Comparison of ENCODE assay signal across 13 mouse cellular contexts in genomic region chr4:124130946-124131345, GRCm38 (mm10).
DNase-seq lines count a peak whose midpoint lies in the region; ATAC-seq and TF ChIP-seq lines count a peak whose summit lies in the region.
"Had no signal": no experiment of that assay in that cellular context is flagged by ENCODE, and none has a peak within 500 bp of the region (broad histone marks: within the 10 kb centered on the region; RNA-seq: fewer than 3 reads in every experiment).

No protein-coding gene starts in this region.

- TF ChIP-seq POLR2A in heart, adult 2 months (IDR thresholded peaks at IDR 0.05; ENCODE audit: insufficient read depth, low read depth, low read length) = no peak
- TF ChIP-seq POLR2A in lung, adult 2 months (IDR thresholded peaks at IDR 0.05; ENCODE audit: borderline replicate concordance, extremely low read depth, low read depth, low read length) = no peak

- no peaks in the 10 kb centered on the region for H3K79me2 ChIP-seq in heart, adult 2 months (replicated peaks; ENCODE audit: control insufficient read depth, insufficient read depth, low read length)

- no peak overlapping the region for H3K4me3 ChIP-seq in heart, adult 2 months
- no peak overlapping the region for H3K4me3 ChIP-seq in lung, embryonic 14.5 days (ENCODE audit: low read depth, low read length)
- H3K4me3 ChIP-seq in lung, adult 2 months (replicated peaks; ENCODE audit: extremely low read depth, low read depth, low read length) = no peak overlapping the region
- no peak overlapping the region for H3K4me3 ChIP-seq in ES-E14 (ENCODE audit: insufficient read depth in 1 of 2, low read depth in 1 of 2, low read length in 2 of 2, poor library complexity in 1 of 2, severe bottlenecking in 1 of 2)
- H3K4me3 ChIP-seq in midbrain, embryonic 15.5 days = no peak overlapping the region
- H3K4me3 ChIP-seq: limb, embryonic 10.5 days had no signal

- H3K36me3 ChIP-seq in heart, adult 2 months (ENCODE audit: control insufficient read depth, insufficient read depth, low read length) = no peaks in the 10 kb centered on the region
- H3K36me3 ChIP-seq in lung, embryonic 14.5 days (ENCODE audit: insufficient read depth) = no peaks in the 10 kb centered on the region
- no peaks in the 10 kb centered on the region for H3K36me3 ChIP-seq in ES-E14 (ENCODE audit: control insufficient read depth, insufficient read depth, low read length, poor library complexity, severe bottlenecking)
- no peaks in the 10 kb centered on the region for H3K36me3 ChIP-seq in splenic B cell, adult 2 months (ENCODE audit: control insufficient read depth, insufficient read depth, low read length, poor library complexity, severe bottlenecking)
- H3K36me3 ChIP-seq in midbrain, embryonic 15.5 days (replicated peaks) = no peaks in the 10 kb centered on the region
- H3K36me3 ChIP-seq: limb, embryonic 10.5 days had no signal

- H3K4me2 ChIP-seq in lung, embryonic 14.5 days = no peak overlapping the region
- H3K4me2 ChIP-seq in midbrain, embryonic 15.5 days = no peak overlapping the region
- H3K4me2 ChIP-seq: midbrain, embryonic 11.5 days had no signal

- no peaks in the 10 kb centered on the region for H3K27me3 ChIP-seq in heart, adult 2 months (ENCODE audit: control insufficient read depth, insufficient read depth, low read length)
- no peaks in the 10 kb centered on the region for H3K27me3 ChIP-seq in lung, embryonic 14.5 days (ENCODE audit: insufficient read depth, low read length)
- no peaks in the 10 kb centered on the region for H3K27me3 ChIP-seq in splenic B cell, adult 2 months (ENCODE audit: control insufficient read depth, insufficient read depth, low read length, poor library complexity, severe bottlenecking)
- H3K27me3 ChIP-seq in midbrain, embryonic 15.5 days (replicated peaks) = no peaks in the 10 kb centered on the region

- H3K27ac ChIP-seq in heart, adult 2 months = no peak overlapping the region
- no peak overlapping the region for H3K27ac ChIP-seq in lung, embryonic 14.5 days (ENCODE audit: low read depth)
- H3K27ac ChIP-seq in ES-E14 (ENCODE audit: insufficient read depth, low read depth, low read length, poor library complexity, severe bottlenecking) = no peak overlapping the region
- no peak overlapping the region for H3K27ac ChIP-seq in midbrain, embryonic 15.5 days
- H3K27ac ChIP-seq: limb, embryonic 10.5 days had no signal

- H3K9me3 ChIP-seq in lung, embryonic 14.5 days (ENCODE audit: low read depth, low read length) = no peaks in the 10 kb centered on the region
- no peaks in the 10 kb centered on the region for H3K9me3 ChIP-seq in ES-E14 (ENCODE audit: control insufficient read depth, insufficient read depth, low read depth, low read length)
- no peaks in the 10 kb centered on the region for H3K9me3 ChIP-seq in midbrain, embryonic 15.5 days
- H3K9me3 ChIP-seq: limb, embryonic 10.5 days had no signal

- no peak for ATAC-seq in lung, embryonic 14.5 days (ENCODE audit: insufficient read depth)
- no peak for ATAC-seq in midbrain, embryonic 15.5 days (replicated peaks)

- intact Hi-C loops in heart, adult 2 months (cut with DNase I) = no loop called here
- intact Hi-C loops in heart, postnatal 14 days (cut with DNase I) = no loop called here
- intact Hi-C loops in left cerebral cortex, postnatal 10 days (cut with DNase I) = no loop called here

- H3K9ac ChIP-seq in heart, adult 2 months (ENCODE audit: low read depth, low read length) = no peak overlapping the region
- H3K9ac ChIP-seq in lung, embryonic 14.5 days = no peak overlapping the region
- no peak overlapping the region for H3K9ac ChIP-seq in ES-E14 (ENCODE audit: insufficient read depth, low read depth, low read length, poor library complexity, severe bottlenecking)
- H3K9ac ChIP-seq in midbrain, embryonic 15.5 days = no peak overlapping the region

- TF ChIP-seq EP300 in heart, adult 2 months (IDR thresholded peaks at IDR 0.05; ENCODE audit: insufficient read depth, low read depth, low read length) = no peak

- peak; percentile 43 for TF ChIP-seq CTCF in heart, adult 2 months (IDR thresholded peaks at IDR 0.05)
- peak; percentile 49 for TF ChIP-seq CTCF in lung, embryonic 14.5 days (IDR thresholded peaks at IDR 0.05; ENCODE audit: low read depth)
- no peak for TF ChIP-seq CTCF in lung, adult 2 months (IDR thresholded peaks at IDR 0.05; ENCODE audit: insufficient read depth, low read length)

- DNase-seq in heart, adult 2 months = no peak
- DNase-seq in heart, postnatal 14 days = no peak
- peak; percentile 22 for DNase-seq in lung, embryonic 14.5 days
- DNase-seq in lung, adult 2 months = no peak
- peak; percentile 51 for DNase-seq in ES-E14 (ENCODE audit: low read depth, low spot score)
- peak; percentile 15 for DNase-seq in splenic B cell, adult 2 months (ENCODE audit: low read depth, low spot score)
- DNase-seq in left cerebral cortex, postnatal 10 days (ENCODE audit: extremely low spot score in 1 of 2, low spot score in 2 of 2) = no peak
- DNase-seq: cerebellum, adult 9-11 months; kidney, adult 11 months; layer of hippocampus, adult 9-11 months had no signal

- no peaks in the 10 kb centered on the region for H3K4me1 ChIP-seq in heart, adult 2 months (ENCODE audit: control insufficient read depth, insufficient read depth, low read length)
- no peaks in the 10 kb centered on the region for H3K4me1 ChIP-seq in lung, embryonic 14.5 days (ENCODE audit: insufficient read depth)
- H3K4me1 ChIP-seq in lung, adult 2 months (ENCODE audit: control insufficient read depth, insufficient read depth, low read length) = no peaks in the 10 kb centered on the region
- H3K4me1 ChIP-seq in ES-E14 (ENCODE audit: control insufficient read depth in 2 of 2, insufficient read depth in 2 of 2, low read length in 2 of 2, poor library complexity in 1 of 2) = peaks cover 0 to 6% of the 10 kb centered on the region in 2 experiments; a peak in 1 of 4 replicates
- H3K4me1 ChIP-seq in midbrain, embryonic 15.5 days = no peaks in the 10 kb centered on the region

- in situ Hi-C loops in ES-E14 (cut with MboI; ENCODE audit: low sequenced_read_pairs in 2 of 2, unreplicated experiment in 2 of 2) = loop anchor here (10.0 to 25.0 kb wide), 2 partner anchors 166 to 169 kb away; no protein-coding TSS in a partner anchor

- 73% methylated on average over 5 of the region's 5 CpGs for WGBS in heart, adult 2 months
- WGBS in lung, embryonic 14.5 days = 66% methylated on average over 5 of the region's 5 CpGs
- 65% methylated on average over 5 of the region's 5 CpGs for WGBS in lung, adult 2 months
- 77% methylated on average over 5 of the region's 5 CpGs for WGBS in midbrain, embryonic 15.5 days

TF ChIP-seq in ES-E14, 5 proteins besides CTCF, POLR2A, EP300 and RAD21:
- peak; percentile 66 for TF ChIP-seq ZC3H11A (IDR thresholded peaks at IDR 0.05; ENCODE audit: borderline replicate concordance, low read depth, low read length)
- no peak for TF ChIP-seq CHD2 (IDR thresholded peaks at IDR 0.05; ENCODE audit: low read depth, low read length)
- peak; percentile 78 for TF ChIP-seq ZNF384 (IDR thresholded peaks at IDR 0.05; ENCODE audit: low read depth, low read length)

Comparison
In these comparisons a context has a peak if more than half of its experiments do, and no peak if none do; other contexts are left out.
1. DNase-seq: peak in lung, embryonic 14.5 days (single experiment), ES-E14 (single experiment) and splenic B cell, adult 2 months (single experiment); none in heart, adult 2 months (0 of 2), heart, postnatal 14 days (0 of 2), lung, adult 2 months (single experiment) and left cerebral cortex, postnatal 10 days (0 of 2).